Mouse (Mus musculus) thymus, adult 2 months (tissue): ENCODE results near the gene Rere. TPM values are rescaled to one million over a fixed set of nuclear protein-coding genes. Genes with fewer than 3 reads are reported as not detected.

ENCODE experiments used
- DNase-seq: peaks from one replicate; pipeline ENCODE4 v3.0.0; 2021
- H3K27ac ChIP-seq: fragments of 200-500 bp; 2 replicates; pipeline ENCODE4 v1.5.1; 2012; ENCODE audit warnings: low read length, control low read depth; ENCODE audit not compliant: control insufficient read depth, insufficient read depth
- H3K27me3 ChIP-seq: fragments of 200-500 bp; 2 replicates; pipeline ENCODE4 v1.6.1; 2012; ENCODE audit warnings: mild to moderate bottlenecking, low read length, moderate library complexity, mixed read lengths; ENCODE audit not compliant: control insufficient read depth, insufficient read depth
- H3K36me3 ChIP-seq: fragments of 200-500 bp; 2 replicates; pipeline ENCODE4 v1.6.1; 2012; ENCODE audit warnings: mild to moderate bottlenecking, low read length, moderate library complexity; ENCODE audit not compliant: control insufficient read depth, insufficient read depth
- H3K4me1 ChIP-seq: fragments of 200-500 bp; replicated peaks from 2 replicates; pipeline ENCODE4 v1.6.1; 2012; ENCODE audit warnings: low read length; ENCODE audit not compliant: control insufficient read depth, insufficient read depth
- H3K4me3 ChIP-seq: fragments of 200-500 bp; 2 replicates; pipeline ENCODE4 v1.5.1; 2012; ENCODE audit warnings: mild to moderate bottlenecking, low read length, control low read depth, moderate library complexity; ENCODE audit not compliant: control insufficient read depth, insufficient read depth
- CTCF ChIP-seq: fragments of 200-500 bp; IDR thresholded peaks from 2 replicates; pipeline ENCODE4 v1.5.1; 2012; ENCODE audit warnings: mild to moderate bottlenecking, control low read depth, low read length, moderate library complexity, borderline replicate concordance; ENCODE audit not compliant: control insufficient read depth, poor library complexity, insufficient read depth; ENCODE audit errors: extremely low read depth
- POLR2A ChIP-seq: fragments of 200-500 bp; IDR thresholded peaks from 2 replicates; pipeline ENCODE4 v1.6.1; 2012; ENCODE audit warnings: mild to moderate bottlenecking, low read length, control low read depth, moderate library complexity; ENCODE audit not compliant: control insufficient read depth, poor library complexity, insufficient read depth; ENCODE audit errors: extremely low read depth
- WGBS: fragments of 180-500 bp; shearing (Covaris S2); methylation state at CpG from one replicate; pipeline ENCODE4 v1.1.7; 2018; 5-methylcytosine and 5-hydroxymethylcytosine counted together
- polyA plus RNA-seq: library from polyadenylated mRNA; depleted of rRNA; stranded (reverse); fragments of >200 nt; gene quantifications from 2 replicates; pipeline ENCODE4 v1.2.3, GENCODE M21; 2012

Gene Rere
- polyA plus RNA-seq, 1 experiment: 52.5 TPM

DNA sequence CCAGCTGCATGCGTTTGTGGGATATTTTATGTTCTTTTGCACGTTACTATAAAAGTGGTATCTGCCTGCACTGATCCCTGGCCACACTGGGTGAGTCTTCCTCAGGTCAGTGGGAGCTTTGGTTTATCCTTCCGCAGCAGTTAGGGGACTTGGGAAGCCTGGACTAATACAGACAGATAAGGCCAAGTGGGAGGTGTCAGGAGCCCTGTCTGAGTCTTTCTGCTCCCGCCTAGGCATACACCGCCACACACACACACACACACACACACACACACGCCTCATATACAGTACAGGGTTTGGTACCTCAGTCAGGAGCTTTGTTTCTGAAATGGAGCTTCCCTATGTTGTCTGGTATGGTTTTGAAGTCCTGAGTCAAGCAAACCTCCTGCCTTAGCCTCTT, 310.6 kb downstream of the Rere start:
- TF ChIP-seq POLR2A (no peak), CTCF (no peak)
- no peak overlapping the region for H3K27ac ChIP-seq
- no peaks in the 10 kb centered on the region for H3K27me3 ChIP-seq
- no peaks in the 10 kb centered on the region for H3K36me3 ChIP-seq
- H3K4me3 ChIP-seq: no peak overlapping the region
- no peak for DNase-seq
- 96% methylated on average over 6 of the region's 6 CpGs for WGBS
- peaks cover 4% of the 10 kb centered on the region for H3K4me1 ChIP-seq

DNA sequence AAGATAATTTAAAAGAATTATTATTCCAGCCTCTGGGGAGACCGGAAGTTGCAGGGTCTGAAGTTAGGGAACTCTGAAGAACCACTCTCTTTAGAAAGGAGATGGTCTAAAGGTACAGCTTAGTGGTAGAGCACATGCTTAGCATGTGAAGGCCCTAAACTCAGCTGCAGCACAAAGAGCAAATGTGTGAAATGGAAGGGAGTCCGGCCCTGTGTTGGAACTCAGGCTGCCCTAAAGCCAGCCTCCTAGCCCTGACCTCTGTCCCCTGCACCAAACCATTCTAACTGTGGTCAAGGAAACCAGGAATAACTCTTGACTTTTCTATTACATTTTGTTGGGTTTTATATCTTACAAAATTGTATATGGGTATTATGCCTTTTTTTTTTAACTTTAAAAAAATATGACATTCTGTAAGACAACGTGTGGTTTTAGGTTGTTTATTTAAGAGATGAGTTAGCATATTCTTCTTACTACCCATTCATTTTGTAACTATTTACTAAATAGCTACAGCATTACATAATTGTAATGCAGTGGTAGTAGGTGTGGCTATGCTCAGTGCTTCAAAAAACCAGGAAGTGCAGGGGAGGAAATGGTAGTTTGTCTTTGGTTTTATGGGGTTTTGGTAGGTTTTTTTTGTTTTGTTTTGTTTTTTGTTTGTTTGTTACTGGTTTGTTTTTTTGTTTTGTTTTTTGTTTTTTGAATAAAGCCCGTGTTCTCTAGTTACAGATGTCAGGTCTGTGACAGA, 312.2 kb downstream of the Rere start:
- Histone ChIP-seq H3K27ac (no peak overlapping the region), H3K36me3 (no peaks in the 10 kb centered on the region), H3K4me1 (peaks cover 10% of the 10 kb centered on the region), H3K27me3 (no peaks in the 10 kb centered on the region), H3K4me3 (no peak overlapping the region)
- 78% methylated on average over 4 of the region's 4 CpGs for WGBS
- no peak for TF ChIP-seq POLR2A
- no peak for TF ChIP-seq CTCF
- no peak for DNase-seq

DNA sequence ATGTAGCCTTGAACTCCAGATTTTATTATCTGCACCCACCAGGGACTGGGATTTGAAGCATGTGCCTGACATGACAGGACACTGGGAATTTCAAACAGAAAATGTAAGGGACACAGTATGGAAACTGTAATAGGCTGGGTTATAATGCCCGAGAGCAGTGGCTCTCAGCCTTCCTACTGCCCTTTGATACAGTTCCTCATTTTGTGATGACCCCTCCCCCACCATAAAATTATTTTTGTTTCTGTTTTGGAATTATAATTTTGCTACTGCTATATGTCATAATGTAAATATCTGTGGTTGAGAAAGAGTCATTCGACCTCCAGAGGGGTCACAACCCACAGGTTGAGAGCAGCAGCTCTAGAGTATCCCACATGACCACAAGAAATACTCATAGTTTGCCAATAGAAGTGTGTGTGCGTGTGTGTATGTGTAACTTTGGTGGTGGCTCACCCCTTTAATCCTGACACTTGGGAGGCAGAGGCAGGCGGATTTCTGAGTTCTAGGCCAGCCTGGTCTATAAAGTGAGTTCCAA, 312.9 kb downstream of the Rere start:
- no peak for TF ChIP-seq POLR2A
- no peak for TF ChIP-seq CTCF
- no peak overlapping the region for H3K27ac ChIP-seq
- WGBS: 83% methylated on average over 4 of the region's 4 CpGs

DNA sequence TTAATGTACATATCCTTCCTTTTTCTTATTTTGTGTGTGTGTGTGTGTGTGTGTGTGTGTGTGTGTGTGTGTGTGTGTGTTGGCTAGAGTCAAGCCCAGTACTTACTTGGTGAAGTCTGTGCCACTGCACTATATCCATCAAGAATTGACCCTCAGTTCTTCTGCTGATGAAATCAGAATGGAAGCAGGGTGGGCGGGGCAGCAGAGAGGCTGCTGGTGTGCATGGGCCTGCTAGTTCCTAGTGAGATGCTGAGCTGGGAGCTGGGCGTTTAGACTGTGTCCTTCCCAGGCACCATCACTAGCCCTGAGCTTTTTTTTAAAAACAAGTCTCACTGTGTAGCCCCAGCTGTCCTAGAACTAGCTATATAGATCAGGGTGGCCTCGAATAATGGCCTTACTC, 313.6 kb downstream of the Rere start:
- WGBS: 89% methylated on average over 3 of the region's 3 CpGs
- H3K27me3 ChIP-seq: no peaks in the 10 kb centered on the region
- peaks cover 19% of the 10 kb centered on the region for H3K4me1 ChIP-seq
- no peak for DNase-seq
- H3K27ac ChIP-seq: no peak overlapping the region
- H3K36me3 ChIP-seq: no peaks in the 10 kb centered on the region
- no peak for TF ChIP-seq POLR2A
- TF ChIP-seq CTCF: no peak
- no peak overlapping the region for H3K4me3 ChIP-seq

More for the DNA sequence above, 312.9 kb downstream of the Rere start:
- peaks cover 13% of the 10 kb centered on the region for H3K4me1 ChIP-seq
- H3K4me3 ChIP-seq: no peak overlapping the region
- DNase-seq: no peak
- H3K36me3 ChIP-seq: no peaks in the 10 kb centered on the region
- no peaks in the 10 kb centered on the region for H3K27me3 ChIP-seq

DNA sequence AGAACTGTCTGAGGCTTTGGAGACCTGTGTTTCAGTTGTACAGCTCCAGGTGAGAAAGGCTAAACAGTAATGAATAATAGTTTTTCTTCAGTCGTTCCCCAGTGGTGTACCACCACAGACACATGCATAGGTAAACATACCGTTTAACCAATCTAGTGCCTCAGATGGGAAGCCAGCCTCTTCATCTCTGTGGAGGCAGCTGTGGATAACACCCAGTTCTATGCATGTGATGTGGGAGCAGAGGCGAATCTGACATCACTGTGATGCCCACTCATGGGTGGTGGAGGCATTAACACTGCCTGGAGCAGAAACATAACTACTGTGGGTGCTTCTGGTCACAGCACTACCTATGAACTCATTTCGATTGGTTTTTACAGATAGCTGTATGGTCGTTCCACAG, 314.5 kb downstream of the Rere start:
- no peak for TF ChIP-seq POLR2A
- TF ChIP-seq CTCF: no peak
- Histone ChIP-seq H3K4me3 (no peak overlapping the region), H3K27ac (no peak overlapping the region), H3K4me1 (peaks cover 19% of the 10 kb centered on the region), H3K27me3 (no peaks in the 10 kb centered on the region), H3K36me3 (no peaks in the 10 kb centered on the region)
- 82% methylated on average over 5 of the region's 5 CpGs for WGBS
- DNase-seq: no peak

DNA sequence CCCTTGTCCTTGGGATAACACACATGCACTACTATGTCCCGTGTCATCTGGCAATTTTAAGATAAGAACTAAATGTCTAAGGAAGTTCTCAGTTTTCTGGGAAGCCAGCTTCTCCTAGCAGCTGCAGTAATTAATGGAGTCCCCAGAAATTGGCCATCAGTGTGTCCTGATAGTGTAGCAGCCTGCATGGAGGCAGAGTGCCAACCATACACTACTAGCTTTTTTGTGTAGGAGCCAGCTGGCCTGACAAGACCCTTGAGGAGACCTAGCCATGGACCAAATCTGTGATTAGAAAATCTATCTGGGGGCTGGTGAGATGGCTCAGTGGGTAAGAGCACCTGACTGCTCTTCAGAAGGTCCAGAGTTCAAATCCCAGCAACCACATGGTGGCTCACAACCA, 317.2 kb downstream of the Rere start:
- no peaks in the 10 kb centered on the region for H3K36me3 ChIP-seq
- DNase-seq: no peak
- no peak overlapping the region for H3K27ac ChIP-seq
- no peaks in the 10 kb centered on the region for H3K27me3 ChIP-seq
- WGBS: 88% methylated on average over 1 of the region's 1 CpGs
- no peak for TF ChIP-seq POLR2A
- TF ChIP-seq CTCF: no peak
- no peak overlapping the region for H3K4me3 ChIP-seq
- peaks cover 16% of the 10 kb centered on the region for H3K4me1 ChIP-seq
